Mouse (Mus musculus): Measurements from ENCODE around the gene Arfip1.

Gene Arfip1

DNA sequence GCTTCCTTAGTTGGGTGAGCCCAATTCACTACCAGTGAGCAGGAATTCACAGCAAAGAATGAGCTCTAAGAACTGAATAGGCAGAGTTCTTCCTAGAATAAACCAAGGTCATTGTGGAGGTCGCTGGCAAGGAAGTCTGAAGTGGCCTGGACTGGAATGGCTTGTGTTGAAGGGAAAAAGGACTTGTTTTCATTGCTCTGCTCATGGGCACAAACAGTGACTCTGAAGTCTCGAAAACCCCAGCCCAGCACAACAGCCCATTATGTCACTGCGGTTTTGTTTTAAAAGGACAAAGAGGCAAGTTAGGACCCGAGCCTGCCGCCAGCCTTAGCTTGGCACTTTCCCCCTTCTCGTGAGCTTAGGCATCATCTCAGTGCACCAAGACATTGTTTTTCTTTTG lies 93.7 kb downstream of the Arfip1 start:
- DNase-seq (ENCODE audit: low spot score), result no peak

- DNase-seq (ENCODE audit: low spot score), result no peak
Measured at GRCm38 (mm10) chr3:84484891-84485290, 97.5 kb downstream of the Arfip1 start.

DNA sequence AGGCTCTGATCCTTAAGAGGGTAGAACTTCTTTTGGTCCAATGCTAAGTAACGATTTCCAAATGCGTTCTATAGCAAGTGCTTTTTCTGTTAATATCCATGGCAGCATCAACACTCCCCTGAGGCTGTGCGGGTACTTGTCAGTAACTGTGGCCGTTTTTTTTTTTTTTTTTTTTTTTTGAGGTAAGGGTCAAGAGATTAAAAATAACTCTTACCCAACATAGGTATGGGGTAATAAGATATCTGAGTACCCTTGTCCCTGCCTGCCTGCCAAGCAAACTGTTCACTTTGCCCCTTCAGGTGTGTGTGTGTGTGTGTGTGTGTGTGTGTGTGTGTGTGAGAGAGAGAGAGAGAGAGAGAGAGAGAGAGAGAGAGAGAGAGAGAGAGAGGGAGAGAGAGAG lies 98.1 kb downstream of the Arfip1 start:
- DNase-seq (ENCODE audit: low spot score), result no peak

- DNase-seq (ENCODE audit: low spot score), result no peak
Measured at GRCm38 (mm10) chr3:84482121-84482520, 100.3 kb downstream of the Arfip1 start.

GRCm38 (mm10) chr3:84481104-84481503 lies 101.3 kb downstream of the Arfip1 start:
- no peak for DNase-seq (ENCODE audit: low spot score)

GRCm38 (mm10) chr3:84480006-84480897 lies 102.2 kb downstream of the Arfip1 start, which contains the start of gene Fhdc1:
Gene Fhdc1, minus strand, starts transcription at chr3:84480429.
- DNase-seq (ENCODE audit: low spot score), result no peak

DNA sequence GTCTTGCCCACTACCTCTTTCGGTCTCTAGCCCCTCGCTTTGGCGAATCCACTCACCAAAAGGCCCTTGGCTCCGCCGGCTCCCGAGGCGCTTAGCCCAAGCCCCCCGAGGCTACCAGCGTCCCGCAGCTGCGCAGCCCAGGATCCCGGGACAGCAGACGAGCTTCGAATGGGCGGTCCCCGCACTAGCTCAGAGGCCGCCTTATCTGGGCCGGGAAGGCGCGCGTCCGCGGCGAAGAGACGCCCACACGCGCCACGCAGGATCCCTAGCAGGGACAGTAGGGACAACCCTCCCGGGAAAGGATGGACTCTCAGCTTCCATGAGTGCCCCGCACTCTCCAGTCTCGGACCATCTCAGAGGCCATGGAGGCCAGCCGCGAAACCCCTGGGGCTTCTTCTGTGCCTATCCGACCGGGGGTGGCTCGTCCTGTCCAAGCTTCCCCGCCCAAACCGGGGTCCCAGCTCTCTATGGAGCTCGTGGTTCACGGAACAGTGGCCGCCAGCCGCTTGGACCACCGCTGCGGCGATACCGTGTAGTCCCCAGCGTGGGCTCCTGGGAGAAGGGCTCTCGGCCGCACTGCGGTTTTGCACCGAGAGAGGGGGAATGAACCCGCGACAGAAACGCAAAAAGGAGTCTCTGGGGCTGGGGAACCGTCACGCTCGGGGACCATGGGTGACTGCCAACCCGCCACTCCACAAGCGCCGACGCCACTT lies 103.0 kb downstream of the Arfip1 start:
- peak; percentile 28 for DNase-seq (ENCODE audit: low spot score)

GRCm38 (mm10) chr3:84478896-84479292 lies 103.5 kb downstream of the Arfip1 start:
- no peak for DNase-seq (ENCODE audit: low spot score)

DNA sequence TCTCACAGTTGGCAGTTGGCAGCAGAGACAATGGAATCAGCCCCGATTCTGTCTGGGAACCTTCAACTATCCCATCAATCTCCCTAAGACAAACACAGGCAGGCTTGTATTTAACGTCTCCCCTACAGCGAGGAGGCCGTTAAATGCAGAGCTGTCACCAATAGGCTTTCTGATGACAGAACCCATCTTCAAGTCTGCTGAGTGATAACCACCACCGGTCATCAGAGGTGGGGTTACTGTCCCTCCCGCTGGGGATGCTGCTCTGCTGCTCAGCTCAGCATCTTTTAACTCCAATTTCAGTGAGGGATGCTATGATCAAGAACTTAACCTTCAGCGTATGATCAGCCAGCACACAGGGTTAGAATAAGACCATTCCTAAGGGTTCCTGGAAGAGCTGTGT lies 104.2 kb downstream of the Arfip1 start:
- no peak for DNase-seq (ENCODE audit: low spot score)

DNA sequence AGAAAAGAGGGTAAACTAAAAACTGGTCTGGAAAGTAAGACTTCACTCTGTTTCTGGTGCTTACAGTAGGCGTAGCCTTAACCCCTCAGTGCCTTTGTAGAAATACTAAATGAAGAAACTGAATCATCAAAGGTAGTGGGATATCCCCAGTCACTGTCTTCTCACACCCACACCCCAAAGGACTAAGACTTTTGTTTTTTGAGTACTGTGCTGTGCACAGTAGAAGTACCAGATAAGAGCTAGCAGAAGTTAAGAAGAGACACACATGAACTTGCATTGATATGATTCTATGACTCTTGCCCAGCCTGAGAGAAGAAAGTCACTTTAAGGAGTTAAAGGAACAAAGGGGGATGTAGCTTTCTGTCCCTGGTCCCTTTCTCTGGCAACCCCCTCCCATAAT lies 104.9 kb downstream of the Arfip1 start:
- DNase-seq (ENCODE audit: low spot score), result no peak

GRCm38 (mm10) chr3:84474981-84475775 lies 107.2 kb downstream of the Arfip1 start:
- no peak for DNase-seq (ENCODE audit: low spot score)

- DNase-seq (ENCODE audit: low spot score), result no peak
Measured at GRCm38 (mm10) chr3:84474398-84474797, 108.0 kb downstream of the Arfip1 start.

- no peak for DNase-seq (ENCODE audit: low spot score)
Measured at GRCm38 (mm10) chr3:84472955-84473354, 109.5 kb downstream of the Arfip1 start.

DNA sequence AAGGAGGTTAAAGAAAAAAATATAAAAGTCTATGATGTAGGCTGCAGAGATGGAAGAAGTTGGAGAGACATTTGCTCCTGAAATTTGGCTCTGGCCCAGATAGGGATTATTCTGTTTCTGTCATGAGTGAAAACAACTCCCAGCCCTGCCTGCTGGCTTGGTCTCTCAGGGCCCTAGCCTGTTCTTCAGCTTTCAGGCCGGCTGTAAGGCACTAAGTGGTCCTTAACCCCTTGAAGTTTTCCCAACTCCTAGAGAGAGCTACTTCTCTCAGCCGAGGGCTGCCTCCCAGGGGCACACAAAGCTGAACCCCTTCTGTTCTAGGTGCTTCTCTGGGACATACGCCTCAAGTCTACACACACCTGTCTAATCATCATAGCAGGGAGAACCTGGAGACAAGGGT lies 109.9 kb downstream of the Arfip1 start:
- DNase-seq (ENCODE audit: low spot score), result no peak

GRCm38 (mm10) chr3:84471146-84471545 lies 111.3 kb downstream of the Arfip1 start:
- no peak for DNase-seq (ENCODE audit: low spot score)

DNA sequence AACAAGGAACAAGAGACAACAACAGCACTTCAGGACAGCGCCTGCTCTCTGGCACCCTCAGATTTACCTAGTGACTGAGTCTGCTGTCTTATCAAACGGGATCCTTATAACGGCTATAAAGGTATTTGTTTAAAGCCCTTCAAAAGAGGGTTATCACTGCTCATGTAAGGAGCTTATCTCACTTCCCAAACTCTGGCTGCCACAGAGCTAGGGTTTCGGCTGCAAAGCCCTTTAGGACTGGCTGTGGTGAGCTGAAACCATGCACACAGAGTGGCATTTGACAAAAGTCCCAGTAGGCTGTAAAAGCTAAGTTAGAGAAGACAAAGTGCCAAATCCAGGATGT lies 114.3 kb downstream of the Arfip1 start:
- DNase-seq (ENCODE audit: low spot score), result no peak

GRCm38 (mm10) chr3:84467419-84468110 lies 114.9 kb downstream of the Arfip1 start:
- DNase-seq (ENCODE audit: low spot score), result no peak

GRCm38 (mm10) chr3:84465822-84466500 lies 116.5 kb downstream of the Arfip1 start:
- DNase-seq (ENCODE audit: low spot score), result no peak

GRCm38 (mm10) chr3:84461687-84462086 lies 120.7 kb downstream of the Arfip1 start:
- no peak for DNase-seq (ENCODE audit: low spot score)

DNA sequence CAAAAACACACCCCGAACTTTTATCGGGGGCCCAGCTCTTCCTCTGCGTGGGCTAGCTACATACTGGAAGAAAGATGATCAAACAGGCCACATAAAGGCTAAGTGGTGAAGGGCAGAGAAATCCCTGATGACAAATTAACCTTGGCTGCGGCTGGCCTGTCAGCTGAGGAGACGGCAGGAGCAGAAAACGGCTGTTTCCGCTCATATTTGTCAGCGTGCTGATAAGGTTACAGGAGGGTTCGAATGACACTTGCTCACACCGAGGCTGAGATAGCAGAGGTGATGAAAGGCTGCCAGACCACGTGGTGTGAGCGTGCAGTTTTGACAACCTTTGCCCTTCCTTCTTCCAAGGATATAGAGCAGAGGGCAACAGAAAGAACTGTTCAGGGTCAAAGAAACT lies 121.5 kb downstream of the Arfip1 start:
- DNase-seq (ENCODE audit: low spot score), result no peak

DNA sequence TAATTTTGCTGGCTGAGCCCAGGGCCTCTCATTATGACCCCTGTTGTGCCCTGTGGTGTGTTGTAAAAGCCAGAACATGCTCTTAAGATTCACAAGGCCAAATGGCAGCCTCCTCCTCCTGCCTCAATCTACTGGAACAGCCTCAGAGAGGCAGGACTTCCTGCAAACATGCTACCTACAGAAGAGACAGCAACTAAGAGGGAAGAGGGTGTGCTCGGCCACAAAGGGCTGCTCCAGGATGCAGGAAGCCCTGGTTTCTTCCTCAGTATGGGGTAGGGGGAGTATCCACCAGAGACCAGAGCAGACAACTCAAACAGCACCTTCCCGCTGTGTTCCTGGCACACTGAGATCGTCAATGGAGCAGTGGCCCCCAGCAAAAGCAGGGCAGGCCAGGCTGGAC lies 121.9 kb downstream of the Arfip1 start:
- no peak for DNase-seq (ENCODE audit: low spot score)

All from urinary bladder, postnatal 10 days (tissue).